Mouse (Mus musculus) forebrain, embryonic 16.5 days (tissue): ENCODE measurements around the gene Pank1. TPM values are rescaled to one million over a fixed set of nuclear protein-coding genes. Genes with fewer than 3 reads are reported as not detected.

ENCODE experiments used
- ATAC-seq: fragments of 200-750 bp; cut with Nextera tagmentation; 2 replicates; pipeline ENCODE4 v1.8.0; 2017; ENCODE audit warnings: mild to moderate bottlenecking, moderate library complexity
- H3K27ac ChIP-seq: fragments of 300-500 bp; sonication (generic); 2 replicates; pipeline ENCODE4 v1.5.1; 2014; ENCODE audit warnings: low read length, control low read depth
- H3K27me3 ChIP-seq: fragments of 300-500 bp; sonication (generic); replicated peaks from 2 replicates; pipeline ENCODE4 v1.6.1; 2014; ENCODE audit warnings: low read length; ENCODE audit not compliant: control insufficient read depth, insufficient read depth
- H3K36me3 ChIP-seq: fragments of 300-500 bp; sonication (generic); 2 replicates; pipeline ENCODE4 v1.6.1; 2014; ENCODE audit not compliant: control insufficient read depth, insufficient read depth
- H3K4me1 ChIP-seq: fragments of 300-500 bp; sonication (generic); replicated peaks from 2 replicates; pipeline ENCODE4 v1.6.1; 2014; ENCODE audit warnings: low read length; ENCODE audit not compliant: control insufficient read depth, insufficient read depth
- H3K4me2 ChIP-seq: fragments of 300-500 bp; sonication (generic); 2 replicates; pipeline ENCODE4 v1.6.1; 2014; ENCODE audit warnings: mild to moderate bottlenecking, low read length, control low read depth
- H3K4me3 ChIP-seq: fragments of 300-500 bp; sonication (generic); replicated peaks from 2 replicates; pipeline ENCODE4 v1.5.1; 2014; ENCODE audit warnings: mild to moderate bottlenecking, low read length, control low read depth
- H3K9ac ChIP-seq: fragments of 300-500 bp; sonication (generic); replicated peaks from 2 replicates; pipeline ENCODE4 v1.6.1; 2014; ENCODE audit warnings: low read depth, low read length, control low read depth
- H3K9me3 ChIP-seq: fragments of 300-500 bp; sonication (generic); 2 replicates; pipeline ENCODE4 v1.6.1; 2016; ENCODE audit warnings: low read length; ENCODE audit not compliant: control insufficient read depth
- WGBS: fragments of 180-500 bp; shearing (Covaris S2); extraction: QIAGEN DNeasy Blood & Tissue Kit; methylation state at CpG from one replicate; pipeline ENCODE4 v1.1.7; 2014; 5-methylcytosine and 5-hydroxymethylcytosine counted together
- polyA plus RNA-seq: library from polyadenylated mRNA; unstranded; fragments of >200 nt; fragmentation: Nextera tagmentation; extraction: Ambion mirVana; gene quantifications from 2 replicates; pipeline ENCODE4 v1.2.1, GENCODE M21; 2015

Gene Pank1
- 5.2 and 5.5 TPM in 2 replicates for polyA plus RNA-seq

GRCm38 (mm10) chr19:34878603-34879541 lies at the start of gene Pank1:
Pank1 (minus strand) TSS chr19:34879455.
- H3K27ac ChIP-seq, result peak within 1 kb of the TSS; percentile 95
- H3K36me3 ChIP-seq, result no peaks in the 10 kb centered on the region
- no peaks in the 10 kb centered on the region for H3K27me3 ChIP-seq
- no peaks in the 10 kb centered on the region for H3K9me3 ChIP-seq
- under 1% methylated on average over 96 of the region's 96 CpGs for WGBS
- H3K4me2 ChIP-seq, result peak within 1 kb of the TSS; percentile 85
- peak within 1 kb of the TSS; percentile 84 for H3K4me3 ChIP-seq
- H3K4me1 ChIP-seq, result peaks cover 16% of the 10 kb centered on the region
- peak within 1 kb of the TSS; percentile 98 for H3K9ac ChIP-seq
- ATAC-seq, result peak; percentile 64

- Histone ChIP-seq H3K27me3 (no peaks in the 10 kb centered on the region), H3K4me3 (peak overlapping the region; percentile 66), H3K9me3 (no peaks in the 10 kb centered on the region), H3K4me1 (peaks cover 2% of the 10 kb centered on the region; the same call in 1 of the 2 replicates), H3K4me2 (peak overlapping the region; percentile 62), H3K27ac (no peak overlapping the region), H3K9ac (peak overlapping the region; percentile 68), H3K36me3 (no peaks in the 10 kb centered on the region)
- ATAC-seq, result no peak
- WGBS, result under 1% methylated on average over 9 of the region's 9 CpGs
These were observed 43.3 kb upstream of the Pank1 start for GRCm38 (mm10) chr19:34922603-34922963.

GRCm38 (mm10) chr19:34921652-34922602 lies 42.7 kb upstream of the Pank1 start, which contains the start of gene Kif20b:
Kif20b (plus strand) TSS chr19:34922361.
- peaks cover 2% of the 10 kb centered on the region; the same call in 1 of the 2 replicates for H3K4me1 ChIP-seq
- peak within 1 kb of the TSS; percentile 49 for H3K27ac ChIP-seq
- no peaks in the 10 kb centered on the region for H3K9me3 ChIP-seq
- peak; percentile 96 for ATAC-seq
- peak within 1 kb of the TSS; percentile 68 for H3K9ac ChIP-seq
- no peaks in the 10 kb centered on the region for H3K36me3 ChIP-seq
- under 1% methylated on average over 56 of the region's 57 CpGs for WGBS
- H3K4me3 ChIP-seq, result peak within 1 kb of the TSS; percentile 66
- no peaks in the 10 kb centered on the region for H3K27me3 ChIP-seq
- peak within 1 kb of the TSS; percentile 69 for H3K4me2 ChIP-seq

GRCm38 (mm10) chr19:34921253-34921651 lies 42.0 kb upstream of the Pank1 start:
- Histone ChIP-seq H3K4me1 (peaks cover 2% of the 10 kb centered on the region; the same call in 1 of the 2 replicates), H3K4me3 (peak overlapping the region; percentile 66), H3K27me3 (no peaks in the 10 kb centered on the region), H3K9me3 (no peaks in the 10 kb centered on the region), H3K36me3 (no peaks in the 10 kb centered on the region), H3K9ac (no peak overlapping the region), H3K4me2 (peak overlapping the region; percentile 69), H3K27ac (peak overlapping the region; percentile 49)
- 10% methylated on average over 7 of the region's 7 CpGs for WGBS
- ATAC-seq, result 0 out of 2 replicates have a peak, but pooled peaks have one; percentile 1

- H3K4me1 ChIP-seq, result peaks cover 2% of the 10 kb centered on the region; the same call in 1 of the 2 replicates
- no peak for ATAC-seq
- H3K36me3 ChIP-seq, result no peaks in the 10 kb centered on the region
- 79% methylated on average over 3 of the region's 3 CpGs for WGBS
- no peaks in the 10 kb centered on the region for H3K9me3 ChIP-seq
- H3K27me3 ChIP-seq, result no peaks in the 10 kb centered on the region
- no peak overlapping the region for H3K4me2 ChIP-seq
- H3K9ac ChIP-seq, result no peak overlapping the region
- H3K4me3 ChIP-seq, result no peak overlapping the region
- no peak overlapping the region for H3K27ac ChIP-seq
These were observed 41.3 kb upstream of the Pank1 start for GRCm38 (mm10) chr19:34920531-34920930.

GRCm38 (mm10) chr19:34920066-34920465 lies 40.8 kb upstream of the Pank1 start:
- ATAC-seq, result no peak
- Histone ChIP-seq H3K9ac (no peak overlapping the region), H3K27ac (no peak overlapping the region), H3K9me3 (no peaks in the 10 kb centered on the region), H3K4me2 (no peak overlapping the region), H3K27me3 (no peaks in the 10 kb centered on the region), H3K4me1 (peaks cover 2% of the 10 kb centered on the region; the same call in 1 of the 2 replicates), H3K36me3 (no peaks in the 10 kb centered on the region), H3K4me3 (no peak overlapping the region)
- 93% methylated on average over 4 of the region's 4 CpGs for WGBS

GRCm38 (mm10) chr19:34912366-34912765 lies 33.1 kb upstream of the Pank1 start:
- Histone ChIP-seq H3K4me3 (no peak overlapping the region), H3K27me3 (no peaks in the 10 kb centered on the region), H3K9me3 (no peaks in the 10 kb centered on the region), H3K4me1 (no peaks in the 10 kb centered on the region), H3K27ac (no peak overlapping the region), H3K4me2 (no peak overlapping the region), H3K36me3 (no peaks in the 10 kb centered on the region), H3K9ac (no peak overlapping the region)
- no peak for ATAC-seq

- H3K27ac ChIP-seq, result no peak overlapping the region
- H3K36me3 ChIP-seq, result no peaks in the 10 kb centered on the region
- no peak overlapping the region for H3K4me3 ChIP-seq
- H3K27me3 ChIP-seq, result no peaks in the 10 kb centered on the region
- WGBS, result 88% methylated on average over 5 of the region's 5 CpGs
- H3K9me3 ChIP-seq, result no peaks in the 10 kb centered on the region
- H3K9ac ChIP-seq, result no peak overlapping the region
- H3K4me2 ChIP-seq, result no peak overlapping the region
- 0 out of 2 replicates have a peak, but pooled peaks cover 2% of the 10 kb centered on the region for H3K4me1 ChIP-seq
- ATAC-seq, result no peak
These were observed 27.5 kb upstream of the Pank1 start for GRCm38 (mm10) chr19:34906772-34907171.

GRCm38 (mm10) chr19:34905424-34905823 lies 26.2 kb upstream of the Pank1 start:
- Histone ChIP-seq H3K4me3 (no peak overlapping the region), H3K4me2 (no peak overlapping the region), H3K4me1 (0 out of 2 replicates have a peak, but pooled peaks cover 2% of the 10 kb centered on the region), H3K36me3 (no peaks in the 10 kb centered on the region), H3K9ac (no peak overlapping the region), H3K27me3 (no peaks in the 10 kb centered on the region), H3K27ac (no peak overlapping the region), H3K9me3 (no peaks in the 10 kb centered on the region)
- ATAC-seq, result no peak
- WGBS, result 94% methylated on average over 7 of the region's 7 CpGs
